Mouse (Mus musculus) kidney, embryonic 15.5 days (tissue): ENCODE results near the gene Samm50. TPM values are rescaled to one million over a fixed set of nuclear protein-coding genes. Genes with fewer than 3 reads are reported as not detected.

ENCODE experiments used
- ATAC-seq: fragments of 200-750 bp; cut with Nextera tagmentation; replicated peaks from 2 replicates; pipeline ENCODE4 v1.8.0; 2017; ENCODE audit warnings: moderate TSS enrichment; ENCODE audit not compliant: low FRiP score
- H3K27ac ChIP-seq: fragments of 300-500 bp; sonication (generic); 2 replicates; pipeline ENCODE4 v1.5.1; 2015; ENCODE audit warnings: mild to moderate bottlenecking, inconsistent platforms
- H3K27me3 ChIP-seq: fragments of 300-500 bp; sonication (generic); 2 replicates; pipeline ENCODE4 v1.6.1; 2015; ENCODE audit warnings: inconsistent platforms
- H3K36me3 ChIP-seq: fragments of 300-500 bp; sonication (generic); 2 replicates; pipeline ENCODE4 v1.6.1; 2015; ENCODE audit warnings: inconsistent platforms
- H3K4me1 ChIP-seq: fragments of 300-500 bp; sonication (generic); 2 replicates; pipeline ENCODE4 v1.6.1; 2015; ENCODE audit warnings: inconsistent platforms
- H3K4me2 ChIP-seq: fragments of 300-500 bp; sonication (generic); 2 replicates; pipeline ENCODE4 v1.6.1; 2015; ENCODE audit warnings: moderate library complexity, mild to moderate bottlenecking, inconsistent platforms
- H3K4me3 ChIP-seq: fragments of 300-500 bp; sonication (generic); replicated peaks from 2 replicates; pipeline ENCODE4 v1.5.1; 2015; ENCODE audit warnings: mild to moderate bottlenecking, inconsistent platforms
- H3K9ac ChIP-seq: fragments of 300-500 bp; sonication (generic); 2 replicates; pipeline ENCODE4 v1.6.1; 2015; ENCODE audit warnings: mild to moderate bottlenecking, inconsistent platforms
- H3K9me3 ChIP-seq: fragments of 300-500 bp; sonication (generic); replicated peaks from 2 replicates; pipeline ENCODE4 v1.6.1; 2016; ENCODE audit warnings: inconsistent platforms
- WGBS: fragments of 180-500 bp; shearing (Covaris S2); methylation state at CpG from one replicate; pipeline ENCODE4 v1.1.7; 2015; ENCODE audit warnings: mixed read lengths; 5-methylcytosine and 5-hydroxymethylcytosine counted together
- polyA plus RNA-seq: library from polyadenylated mRNA; unstranded; fragments of >200 nt; fragmentation: Nextera tagmentation; extraction: Ambion mirVana; gene quantifications from 2 replicates; pipeline ENCODE4 v1.2.1, GENCODE M21; 2015

The Samm50 gene
- polyA plus RNA-seq, 1 experiment from 2014 or later: 127 TPM

DNA sequence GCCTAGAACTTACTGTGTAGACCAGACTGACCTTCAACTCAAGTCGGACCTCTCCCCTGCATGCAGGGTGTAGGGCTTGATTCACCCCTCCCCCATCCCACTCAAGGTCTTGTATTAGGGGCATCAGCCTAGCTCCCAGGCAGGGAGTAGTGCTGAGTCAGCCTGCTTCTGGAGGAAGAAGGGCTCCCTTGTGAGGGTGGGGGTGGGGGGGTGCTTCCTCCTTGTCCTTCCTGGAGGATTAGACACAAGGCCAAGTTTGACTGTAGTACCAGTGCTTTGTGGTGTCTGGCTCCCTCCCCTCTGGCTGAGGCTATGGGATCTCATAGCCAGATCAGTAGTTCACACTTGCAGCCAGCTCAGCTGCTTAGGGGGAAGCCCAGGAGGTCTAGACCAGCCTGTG, 8.1 kb upstream of the Samm50 start:
- Histone ChIP-seq H3K9ac (no peak overlapping the region), H3K27ac (no peak overlapping the region), H3K36me3 (no peaks in the 10 kb centered on the region), H3K4me1 (peaks cover 6% of the 10 kb centered on the region; the same call in 1 of the 2 replicates), H3K9me3 (no peaks in the 10 kb centered on the region), H3K27me3 (0 out of 2 replicates have a peak, but pooled peaks cover 3% of the 10 kb centered on the region), H3K4me2 (no peak overlapping the region), H3K4me3 (no peak overlapping the region)
- peak; percentile 56; the same call in 1 of the 2 replicates for ATAC-seq
- 42% methylated on average over 1 of the region's 1 CpGs for WGBS

GRCm38 (mm10) chr15:84186196-84186595, 5.8 kb upstream of the Samm50 start:
- Histone ChIP-seq H3K4me1 (peaks cover 13% of the 10 kb centered on the region), H3K9ac (no peak overlapping the region), H3K9me3 (no peaks in the 10 kb centered on the region), H3K4me3 (no peak overlapping the region), H3K4me2 (no peak overlapping the region), H3K36me3 (no peaks in the 10 kb centered on the region), H3K27me3 (0 out of 2 replicates have a peak, but pooled peaks cover 3% of the 10 kb centered on the region), H3K27ac (no peak overlapping the region)
- no peak for ATAC-seq
- WGBS: 68% methylated on average over 4 of the region's 4 CpGs

DNA sequence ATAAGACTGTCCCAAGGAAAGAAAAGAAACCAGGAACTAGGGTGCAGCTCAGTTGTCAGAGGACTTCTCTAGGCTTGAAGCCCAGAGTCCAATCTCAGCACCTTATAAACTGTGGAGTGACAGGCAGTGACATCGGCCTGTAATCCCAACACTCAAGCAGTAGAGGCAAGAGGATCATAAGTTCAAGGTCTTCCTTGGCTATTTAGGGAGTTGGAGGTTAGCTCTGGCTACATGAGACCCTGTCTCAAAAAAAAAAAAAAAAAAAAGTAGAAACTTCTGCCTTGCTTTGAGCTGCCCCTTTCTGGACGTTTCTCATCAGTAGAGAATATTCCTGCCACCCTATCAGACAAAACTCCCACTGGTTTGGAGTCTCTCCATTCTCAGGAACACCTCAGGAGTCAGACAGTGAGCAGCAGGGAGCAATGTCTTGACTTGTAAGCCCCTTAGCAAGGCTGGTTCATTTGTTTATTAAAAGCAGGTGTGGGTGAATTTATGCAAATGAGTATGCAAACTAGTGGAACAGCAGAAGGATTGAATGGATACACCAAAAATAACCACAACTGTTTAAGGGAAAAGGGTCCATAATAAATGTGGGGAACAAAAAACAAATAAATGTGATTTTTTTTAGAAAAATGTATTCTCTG, 3.0 kb upstream of the Samm50 start:
- Histone ChIP-seq H3K27me3 (no peaks in the 10 kb centered on the region), H3K4me3 (no peak overlapping the region), H3K9ac (no peak overlapping the region), H3K4me2 (no peak overlapping the region), H3K4me1 (peaks cover 26% of the 10 kb centered on the region), H3K27ac (no peak overlapping the region), H3K36me3 (no peaks in the 10 kb centered on the region), H3K9me3 (no peaks in the 10 kb centered on the region)
- WGBS: 54% methylated on average over 2 of the region's 2 CpGs
- ATAC-seq: no peak

GRCm38 (mm10) chr15:84189881-84190280, 2.2 kb upstream of the Samm50 start:
- Histone ChIP-seq H3K27ac (no peak overlapping the region), H3K27me3 (no peaks in the 10 kb centered on the region), H3K4me2 (no peak overlapping the region), H3K36me3 (no peaks in the 10 kb centered on the region), H3K4me3 (no peak overlapping the region), H3K4me1 (peaks cover 22% of the 10 kb centered on the region), H3K9me3 (no peaks in the 10 kb centered on the region), H3K9ac (no peak overlapping the region)
- 51% methylated on average over 3 of the region's 3 CpGs for WGBS
- ATAC-seq: no peak

GRCm38 (mm10) chr15:84191724-84192057, 350 bp upstream of the Samm50 start:
- H3K27me3 ChIP-seq: no peaks in the 10 kb centered on the region
- H3K4me3 ChIP-seq: peak overlapping the region; percentile 91
- 2% methylated on average over 9 of the region's 9 CpGs for WGBS
- H3K4me2 ChIP-seq: peak overlapping the region; percentile 74
- H3K27ac ChIP-seq: peak overlapping the region; percentile 95
- H3K36me3 ChIP-seq: peaks cover 15% of the 10 kb centered on the region
- H3K9me3 ChIP-seq: no peaks in the 10 kb centered on the region
- H3K4me1 ChIP-seq: peaks cover 22% of the 10 kb centered on the region
- H3K9ac ChIP-seq: peak overlapping the region; percentile 84
- ATAC-seq: no peak

DNA sequence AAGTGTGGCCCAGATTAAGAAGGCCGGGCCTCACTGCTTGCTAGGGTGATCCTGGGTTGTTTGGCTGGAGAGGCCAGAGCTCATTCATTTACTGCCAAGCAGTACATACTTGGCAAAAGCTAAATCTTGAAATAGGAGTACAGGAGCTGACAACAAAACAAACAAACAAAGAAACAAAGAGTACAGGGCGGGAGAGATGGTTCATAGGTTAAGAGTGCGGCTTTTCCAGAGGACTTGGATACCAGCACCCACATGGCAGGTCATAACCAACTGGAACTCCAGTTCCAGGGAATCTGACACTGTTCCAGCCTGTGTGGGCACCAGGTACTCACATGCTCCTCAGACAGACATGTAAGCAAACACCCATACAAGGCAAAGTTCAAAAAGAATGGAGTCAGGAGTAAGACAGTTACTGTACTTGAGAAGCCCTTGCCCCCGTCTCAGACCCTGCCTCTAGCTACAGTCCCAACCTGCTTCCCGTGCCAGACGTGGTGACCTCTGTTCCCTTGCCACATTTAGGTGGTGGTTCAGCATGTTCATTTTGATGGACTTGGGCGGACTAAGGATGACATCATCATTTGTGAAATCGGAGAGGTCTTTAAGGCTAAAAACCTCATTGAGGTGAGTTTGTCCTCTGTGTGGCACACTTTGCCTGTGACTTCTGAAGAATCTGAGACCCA, 4.6 kb downstream of the Samm50 start:
- Histone ChIP-seq H3K4me3 (no peak overlapping the region), H3K4me2 (no peak overlapping the region), H3K9me3 (no peaks in the 10 kb centered on the region), H3K4me1 (peaks cover 12% of the 10 kb centered on the region), H3K27me3 (no peaks in the 10 kb centered on the region), H3K9ac (no peak overlapping the region), H3K27ac (no peak overlapping the region), H3K36me3 (peaks cover 64% of the 10 kb centered on the region)
- 87% methylated on average over 8 of the region's 8 CpGs for WGBS
- ATAC-seq: no peak

GRCm38 (mm10) chr15:84207327-84207726, 15.3 kb downstream of the Samm50 start:
- 96% methylated on average over 4 of the region's 4 CpGs for WGBS

GRCm38 (mm10) chr15:84209517-84210412, 17.7 kb downstream of the Samm50 start:
- H3K9me3 ChIP-seq: no peaks in the 10 kb centered on the region
- 78% methylated on average over 11 of the region's 11 CpGs for WGBS
- no peak; the same call in 1 of the 2 replicates for ATAC-seq
- H3K4me3 ChIP-seq: no peak overlapping the region
- H3K27ac ChIP-seq: peak overlapping the region; percentile 59; the same call in 1 of the 2 replicates
- H3K9ac ChIP-seq: no peak overlapping the region
- H3K4me2 ChIP-seq: no peak overlapping the region
- peaks cover 80% of the 10 kb centered on the region for H3K36me3 ChIP-seq
- peaks cover 23% of the 10 kb centered on the region for H3K4me1 ChIP-seq
- no peaks in the 10 kb centered on the region for H3K27me3 ChIP-seq

More at GRCm38 (mm10) chr15:84207327-84207726, 15.3 kb downstream of the Samm50 start:
- H3K9ac ChIP-seq: no peak overlapping the region
- H3K4me1 ChIP-seq: 0 out of 2 replicates have a peak, but pooled peaks cover 3% of the 10 kb centered on the region
- no peak overlapping the region for H3K27ac ChIP-seq
- H3K9me3 ChIP-seq: no peaks in the 10 kb centered on the region
- no peaks in the 10 kb centered on the region for H3K27me3 ChIP-seq
- peaks cover 95% of the 10 kb centered on the region for H3K36me3 ChIP-seq
- ATAC-seq: no peak
- H3K4me3 ChIP-seq: no peak overlapping the region
- H3K4me2 ChIP-seq: no peak overlapping the region

- no peak for ATAC-seq
- H3K9me3 ChIP-seq: no peaks in the 10 kb centered on the region
- peaks cover 30% of the 10 kb centered on the region for H3K4me1 ChIP-seq
- 95% methylated on average over 13 of the region's 13 CpGs for WGBS
- H3K27ac ChIP-seq: 0 out of 2 replicates have a peak overlapping the region, but pooled peaks have one; percentile 59
- peaks cover 80% of the 10 kb centered on the region for H3K36me3 ChIP-seq
- H3K4me3 ChIP-seq: no peak overlapping the region
- H3K27me3 ChIP-seq: no peaks in the 10 kb centered on the region
- H3K4me2 ChIP-seq: no peak overlapping the region
- no peak overlapping the region for H3K9ac ChIP-seq
Measured at GRCm38 (mm10) chr15:84210461-84210860, 18.4 kb downstream of the Samm50 start.

DNA sequence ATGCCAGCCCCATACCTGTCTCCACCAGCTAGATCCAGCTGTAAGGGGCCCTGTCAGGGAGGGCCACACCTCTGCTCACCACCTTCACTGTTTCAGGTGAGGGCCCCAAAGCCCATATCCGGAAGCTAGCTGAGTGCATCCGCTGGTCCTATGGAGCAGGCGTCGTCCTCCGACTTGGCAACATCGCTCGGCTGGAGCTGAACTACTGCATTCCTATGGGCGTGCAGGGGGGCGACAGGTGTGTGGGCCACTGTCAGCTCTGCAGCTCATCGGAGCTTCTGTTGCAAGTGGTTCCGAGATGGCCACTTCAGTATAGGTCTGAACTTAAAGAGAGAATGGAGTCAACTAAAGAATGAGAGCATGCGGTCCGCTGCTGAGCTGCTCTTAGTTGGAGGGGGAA, 18.9 kb downstream of the Samm50 start:
- Histone ChIP-seq H3K4me1 (peaks cover 35% of the 10 kb centered on the region), H3K9me3 (no peaks in the 10 kb centered on the region), H3K27ac (no peak overlapping the region), H3K27me3 (no peaks in the 10 kb centered on the region), H3K4me3 (no peak overlapping the region), H3K36me3 (peaks cover 75% of the 10 kb centered on the region), H3K4me2 (no peak overlapping the region), H3K9ac (no peak overlapping the region)
- ATAC-seq: no peak
- WGBS: 93% methylated on average over 13 of the region's 13 CpGs

- H3K9ac ChIP-seq: no peak overlapping the region
- WGBS: 79% methylated on average over 4 of the region's 4 CpGs
- H3K9me3 ChIP-seq: no peaks in the 10 kb centered on the region
- no peaks in the 10 kb centered on the region for H3K27me3 ChIP-seq
- no peak overlapping the region for H3K4me2 ChIP-seq
- H3K27ac ChIP-seq: no peak overlapping the region
- H3K4me1 ChIP-seq: peaks cover 41% of the 10 kb centered on the region
- H3K4me3 ChIP-seq: no peak overlapping the region
- ATAC-seq: no peak
- H3K36me3 ChIP-seq: peaks cover 69% of the 10 kb centered on the region
Measured at GRCm38 (mm10) chr15:84211564-84211963, 19.5 kb downstream of the Samm50 start.
